Mouse (Mus musculus) midbrain, postnatal 0 days (tissue): Measurements from ENCODE around the gene Fbf1. TPM values are rescaled to one million over a fixed set of nuclear protein-coding genes. Genes with fewer than 3 reads are reported as not detected.

Experiments
- ATAC-seq: fragments of 200-750 bp; cut with Nextera tagmentation; 2 replicates; pipeline ENCODE4 v1.8.0; 2017; ENCODE audit warnings: moderate number of reproducible peaks, mild to moderate bottlenecking, moderate TSS enrichment, moderate library complexity; ENCODE audit not compliant: low FRiP score
- DNase-seq: peaks from one replicate; pipeline ENCODE4 v3.0.0-alpha.2; 2015; ENCODE audit warnings: low spot score
- H3K27ac ChIP-seq: fragments of 300-500 bp; sonication (generic); 2 replicates; pipeline ENCODE4 v1.5.1; 2014; ENCODE audit warnings: low read depth, mild to moderate bottlenecking, low read length, mixed read lengths
- H3K27me3 ChIP-seq: fragments of 300-500 bp; sonication (generic); 2 replicates; pipeline ENCODE4 v1.6.1; 2014; ENCODE audit warnings: low read length, control low read depth, mixed read lengths; ENCODE audit not compliant: insufficient read depth
- H3K36me3 ChIP-seq: fragments of 300-500 bp; sonication (generic); 2 replicates; pipeline ENCODE4 v1.6.1; 2014; ENCODE audit warnings: low read length, control low read depth, mixed read lengths; ENCODE audit not compliant: insufficient read depth
- H3K4me1 ChIP-seq: fragments of 300-500 bp; sonication (generic); 2 replicates; pipeline ENCODE4 v1.6.1; 2014; ENCODE audit warnings: mild to moderate bottlenecking, control low read depth, antibody characterized with exemption, low read length, mixed read lengths; ENCODE audit not compliant: insufficient read depth
- H3K4me2 ChIP-seq: fragments of 300-500 bp; sonication (generic); 2 replicates; pipeline ENCODE4 v1.6.1; 2014; ENCODE audit warnings: low read depth, mild to moderate bottlenecking, low read length, mixed read lengths; ENCODE audit not compliant: poor library complexity, severe bottlenecking
- H3K4me3 ChIP-seq: fragments of 300-500 bp; sonication (generic); 2 replicates; pipeline ENCODE4 v1.5.1; 2014; ENCODE audit warnings: low read depth, mild to moderate bottlenecking, low read length, moderate library complexity
- H3K9ac ChIP-seq: fragments of 300-500 bp; sonication (generic); replicated peaks from 2 replicates; pipeline ENCODE4 v1.6.1; 2014; ENCODE audit warnings: mild to moderate bottlenecking, low read length, moderate library complexity, mixed read lengths; ENCODE audit not compliant: poor library complexity, severe bottlenecking
- H3K9me3 ChIP-seq: fragments of 300-500 bp; sonication (generic); 2 replicates; pipeline ENCODE4 v1.6.1; 2016; ENCODE audit warnings: low read length, control low read depth
- CTCF ChIP-seq: IDR thresholded peaks from 2 replicates; pipeline ENCODE4 v1.5.1; 2016; ENCODE audit warnings: antibody characterized with exemption, mild to moderate bottlenecking
- WGBS: fragments of 180-500 bp; shearing (Covaris S2); extraction: QIAGEN DNeasy Blood & Tissue Kit; methylation state at CpG from one replicate; pipeline ENCODE4 v1.1.7; 2014; 5-methylcytosine and 5-hydroxymethylcytosine counted together
- polyA plus RNA-seq: library from polyadenylated mRNA; unstranded; fragments of >200 nt; fragmentation: Nextera tagmentation; extraction: Ambion mirVana; gene quantifications from 2 replicates; pipeline ENCODE4 v1.2.1, GENCODE M21; 2015
- total RNA-seq: library from RNA; depleted of rRNA; stranded (reverse); fragments of >200 nt; gene quantifications from 2 replicates; pipeline ENCODE4 v1.2.3, GENCODE M21; 2014

Fbf1 gene
- total and polyA plus RNA-seq, 2 experiments from 2014 or later, result 43.7 to 83.0 TPM

GRCm38 (mm10) chr11:116210696-116211095 is 42.7 kb upstream of the Fbf1 start:
- DNase-seq (no peak), ATAC-seq (no peak)
- no peaks in the 10 kb centered on the region for H3K27me3 ChIP-seq
- H3K27ac ChIP-seq, result no peak overlapping the region
- TF ChIP-seq CTCF, result no peak
- no peak overlapping the region for H3K9ac ChIP-seq
- peaks cover 17% of the 10 kb centered on the region for H3K36me3 ChIP-seq
- H3K4me2 ChIP-seq, result no peak overlapping the region
- no peaks in the 10 kb centered on the region for H3K9me3 ChIP-seq
- no peaks in the 10 kb centered on the region for H3K4me1 ChIP-seq
- H3K4me3 ChIP-seq, result no peak overlapping the region
- 79% methylated on average over 5 of the region's 5 CpGs for WGBS

- Histone ChIP-seq H3K4me2 (no peak overlapping the region), H3K9ac (no peak overlapping the region), H3K9me3 (no peaks in the 10 kb centered on the region), H3K27me3 (no peaks in the 10 kb centered on the region), H3K4me3 (no peak overlapping the region), H3K36me3 (peaks cover 23% of the 10 kb centered on the region), H3K27ac (no peak overlapping the region), H3K4me1 (no peaks in the 10 kb centered on the region)
- no peak for TF ChIP-seq CTCF
- ATAC-seq (no peak), DNase-seq (no peak)
- WGBS, result 86% methylated on average over 8 of the region's 8 CpGs
Observed at GRCm38 (mm10) chr11:116209257-116209656, 41.3 kb upstream of the Fbf1 start.

DNA sequence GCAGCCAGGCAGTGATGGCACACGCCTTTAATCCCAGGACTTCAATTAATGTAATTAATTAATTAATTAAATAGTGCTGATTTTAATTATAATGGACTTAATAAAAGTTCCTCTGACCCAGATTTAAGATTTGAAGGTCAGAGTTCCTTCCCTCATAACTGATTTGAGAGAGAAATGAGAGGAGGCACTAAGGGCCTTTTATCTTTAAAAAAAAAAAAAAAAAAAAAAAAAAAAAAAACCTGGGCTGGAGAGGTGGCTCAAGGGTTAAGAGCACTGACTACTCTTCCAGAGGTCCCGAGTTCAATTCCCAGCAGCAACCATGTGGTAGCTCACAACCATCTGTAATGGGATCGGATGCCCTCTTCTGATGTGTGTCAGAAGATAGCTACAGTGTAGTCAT is 40.7 kb upstream of the Fbf1 start:
- Histone ChIP-seq H3K4me2 (no peak overlapping the region), H3K9me3 (no peaks in the 10 kb centered on the region), H3K4me1 (no peaks in the 10 kb centered on the region), H3K9ac (no peak overlapping the region), H3K4me3 (no peak overlapping the region), H3K36me3 (peaks cover 23% of the 10 kb centered on the region), H3K27me3 (no peaks in the 10 kb centered on the region), H3K27ac (no peak overlapping the region)
- 80% methylated on average over 3 of the region's 3 CpGs for WGBS
- TF ChIP-seq CTCF, result no peak
- ATAC-seq (no peak), DNase-seq (no peak)

- Histone ChIP-seq H3K27ac (no peak overlapping the region), H3K36me3 (peaks cover 20% of the 10 kb centered on the region), H3K4me1 (no peaks in the 10 kb centered on the region), H3K4me3 (no peak overlapping the region), H3K4me2 (no peak overlapping the region), H3K9me3 (no peaks in the 10 kb centered on the region), H3K27me3 (no peaks in the 10 kb centered on the region), H3K9ac (no peak overlapping the region)
- ATAC-seq, result no peak
- WGBS, result 75% methylated on average over 4 of the region's 4 CpGs
- TF ChIP-seq CTCF, result no peak
- DNase-seq, result no peak
Observed at GRCm38 (mm10) chr11:116206678-116207077, 38.7 kb upstream of the Fbf1 start.

DNA sequence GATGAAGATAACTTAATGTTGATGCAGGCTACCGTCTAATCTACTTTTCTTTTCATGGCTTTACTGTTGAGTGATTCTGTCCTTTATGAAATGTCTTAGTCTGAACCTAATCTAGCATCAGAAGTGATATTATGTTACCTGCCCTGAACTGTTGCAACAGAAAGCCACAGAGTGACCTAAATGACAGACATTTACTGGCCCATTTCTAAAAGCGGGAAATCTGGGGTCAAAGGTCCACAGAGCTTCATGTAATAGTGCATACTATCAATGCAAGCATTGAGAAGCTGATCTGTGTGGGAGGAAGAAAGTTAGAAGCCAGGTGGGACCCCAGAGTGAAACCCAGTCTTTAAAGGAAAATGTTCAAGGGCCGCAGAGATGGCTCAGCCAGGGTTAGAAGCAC is 35.2 kb upstream of the Fbf1 start:
- Histone ChIP-seq H3K4me3 (no peak overlapping the region), H3K27ac (no peak overlapping the region), H3K9me3 (no peaks in the 10 kb centered on the region), H3K4me1 (no peaks in the 10 kb centered on the region), H3K27me3 (no peaks in the 10 kb centered on the region), H3K9ac (no peak overlapping the region), H3K4me2 (no peak overlapping the region), H3K36me3 (peaks cover 20% of the 10 kb centered on the region)
- no peak for ATAC-seq
- no peak for DNase-seq
- no peak for TF ChIP-seq CTCF
- WGBS, result 96% methylated on average over 3 of the region's 3 CpGs

DNA sequence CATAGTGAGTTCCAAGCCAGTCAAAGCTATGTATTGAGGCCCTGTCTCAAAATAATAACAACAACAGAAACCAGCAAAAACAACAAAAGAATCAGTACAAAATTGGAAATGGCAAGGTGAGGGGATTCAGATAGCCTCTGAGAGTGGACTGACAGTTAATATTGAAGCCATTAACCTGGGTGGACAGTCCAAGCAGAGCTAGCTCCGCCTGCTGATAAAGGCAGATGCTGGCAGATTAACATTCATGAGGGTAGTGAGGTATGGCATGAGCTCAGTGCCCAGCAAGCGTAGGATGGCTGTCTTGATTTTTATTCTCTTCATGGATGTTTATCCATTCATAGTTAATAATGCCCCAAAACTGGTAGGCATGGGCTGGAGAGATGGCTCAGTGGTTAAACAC is 33.2 kb upstream of the Fbf1 start:
- Histone ChIP-seq H3K9ac (no peak overlapping the region), H3K36me3 (peaks cover 12% of the 10 kb centered on the region), H3K4me3 (no peak overlapping the region), H3K9me3 (no peaks in the 10 kb centered on the region), H3K27me3 (no peaks in the 10 kb centered on the region), H3K27ac (no peak overlapping the region), H3K4me1 (peaks cover 4% of the 10 kb centered on the region), H3K4me2 (no peak overlapping the region)
- TF ChIP-seq CTCF, result no peak
- ATAC-seq, result no peak
- 81% methylated on average over 2 of the region's 2 CpGs for WGBS
- DNase-seq, result no peak
